Mouse (Mus musculus): ENCODE results near the gene Nop58.
"Not testable (repeated sequence)": the region's sequence is repeated elsewhere in the genome, so short reads cannot be mapped to it uniquely, and the experiment has no call there.

Nop58 gene

DNA sequence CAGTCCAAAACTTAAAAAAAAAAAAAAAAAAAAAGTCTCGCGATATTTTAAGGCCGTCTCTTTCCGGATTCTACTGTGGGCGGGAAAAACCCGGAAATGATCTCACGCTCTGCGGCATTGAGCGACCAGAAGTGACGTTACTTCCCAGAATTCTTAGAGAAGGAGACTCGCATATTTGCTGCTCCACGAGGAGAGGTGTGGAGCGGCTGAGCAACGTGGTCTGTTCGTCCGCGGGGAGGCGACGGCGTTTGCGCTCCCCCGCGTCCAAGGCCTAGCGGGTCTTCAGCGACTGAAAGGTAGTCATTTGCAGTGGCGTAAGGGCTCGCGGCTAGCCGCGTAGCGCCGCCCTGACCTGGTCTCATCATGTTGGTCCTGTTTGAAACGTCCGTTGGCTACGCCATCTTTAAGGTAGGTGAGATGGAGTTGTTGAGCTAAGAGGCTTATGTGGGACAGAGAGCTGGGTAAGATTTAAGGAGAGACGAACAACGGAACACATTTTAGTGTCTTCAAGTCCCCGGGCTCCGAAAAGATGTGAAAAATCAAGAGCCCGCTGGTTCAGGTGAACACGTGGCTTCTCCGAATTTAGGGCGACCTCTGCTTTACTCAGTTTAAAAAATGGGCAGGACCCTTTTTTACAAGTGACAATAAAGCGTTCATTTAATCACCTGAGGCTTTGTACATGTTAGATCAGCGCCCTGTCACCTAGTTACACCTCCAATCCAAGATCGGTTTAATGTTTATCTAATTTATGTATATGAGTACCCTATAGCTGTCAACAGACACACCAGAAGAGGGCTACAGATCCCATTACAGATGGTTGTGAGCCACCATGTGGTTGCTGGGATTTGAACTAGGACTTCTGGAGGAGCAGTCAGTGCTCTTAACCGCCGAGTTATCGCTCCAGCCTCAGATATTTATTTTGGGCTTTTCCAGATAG lies at the start of gene Nop58:
Gene Nop58 (plus strand): TSS at position 153 of the 937 bp plus-strand sequence.
- DNase-seq = peak; percentile 94

DNA sequence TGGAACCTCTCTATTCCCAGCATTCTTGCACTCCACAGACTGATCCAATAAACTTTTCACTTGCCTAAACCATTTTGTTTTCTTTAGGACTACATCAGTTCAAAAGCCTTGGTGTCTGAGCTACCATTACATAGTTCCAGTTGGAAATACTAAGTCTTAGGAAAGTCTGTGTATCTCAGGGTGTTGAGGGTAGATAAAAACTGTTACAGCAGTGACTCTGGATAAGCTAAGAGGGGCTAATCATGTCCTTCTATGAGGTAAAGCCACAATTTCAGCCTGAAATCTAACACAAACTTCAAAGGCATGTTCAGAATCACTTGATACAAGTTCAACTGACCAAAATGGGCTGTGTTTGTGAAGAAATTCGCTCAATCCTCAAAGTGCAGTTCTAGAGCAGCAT lies 48.4 kb upstream of the Nop58 start:
- DNase-seq = no peak

DNA sequence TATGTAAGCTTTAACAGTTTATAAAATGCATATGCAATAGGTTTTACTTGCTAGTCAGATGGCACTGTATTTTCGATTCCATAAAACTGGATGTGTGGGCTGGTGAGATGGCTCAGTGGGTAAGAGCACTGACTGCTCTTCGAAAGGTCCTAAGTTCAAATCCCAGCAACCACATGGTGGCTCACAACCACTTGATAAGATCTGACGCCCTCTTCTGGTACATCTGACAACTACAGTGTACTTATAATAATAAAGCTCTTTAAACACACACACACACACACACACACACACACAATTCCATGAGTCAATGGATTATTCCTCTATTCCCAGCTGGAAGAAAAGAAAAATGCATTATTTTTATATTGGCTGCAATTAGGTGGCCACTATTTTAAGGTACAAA lies 46.4 kb upstream of the Nop58 start:
- no peak for DNase-seq

DNA sequence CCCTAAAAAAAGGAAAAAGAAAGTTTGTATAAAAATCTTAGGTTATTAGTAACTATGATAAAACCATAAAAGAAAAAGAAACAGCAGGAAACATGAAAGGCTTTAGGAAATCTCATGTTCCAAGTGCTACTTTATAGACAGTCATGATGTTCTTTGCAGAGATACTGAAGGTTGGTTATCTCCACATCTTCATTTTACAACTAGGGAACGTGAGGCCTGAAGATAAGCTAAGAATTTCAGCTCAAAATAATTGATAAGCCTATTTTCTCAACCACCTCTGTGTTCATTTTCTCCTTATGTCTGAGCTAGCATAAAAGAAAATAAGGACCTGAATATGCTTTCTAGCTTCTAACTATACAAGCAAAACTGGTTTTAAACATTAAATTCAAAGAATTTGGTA lies 42.3 kb upstream of the Nop58 start:
- DNase-seq = no peak

DNA sequence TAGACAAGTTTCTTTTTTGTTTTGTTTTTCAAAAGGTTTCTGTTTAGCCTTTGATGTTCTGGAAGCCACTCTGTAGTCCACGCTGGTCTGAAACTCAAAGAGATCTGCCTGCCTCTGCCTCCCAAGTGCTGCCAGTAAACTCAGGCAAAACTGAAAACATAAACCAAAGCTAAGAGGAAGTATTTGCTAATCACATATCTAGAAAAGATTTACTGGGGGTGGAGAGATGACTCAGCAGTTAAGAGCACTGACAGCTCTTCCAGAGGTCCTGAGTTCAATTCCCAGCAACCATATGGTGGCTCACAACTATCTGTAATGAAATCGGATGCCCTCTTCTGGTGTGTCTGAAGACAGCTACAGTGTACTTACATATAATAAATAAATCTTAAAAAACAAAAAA lies 38.3 kb upstream of the Nop58 start:
- DNase-seq = not testable (repeated sequence)

DNA sequence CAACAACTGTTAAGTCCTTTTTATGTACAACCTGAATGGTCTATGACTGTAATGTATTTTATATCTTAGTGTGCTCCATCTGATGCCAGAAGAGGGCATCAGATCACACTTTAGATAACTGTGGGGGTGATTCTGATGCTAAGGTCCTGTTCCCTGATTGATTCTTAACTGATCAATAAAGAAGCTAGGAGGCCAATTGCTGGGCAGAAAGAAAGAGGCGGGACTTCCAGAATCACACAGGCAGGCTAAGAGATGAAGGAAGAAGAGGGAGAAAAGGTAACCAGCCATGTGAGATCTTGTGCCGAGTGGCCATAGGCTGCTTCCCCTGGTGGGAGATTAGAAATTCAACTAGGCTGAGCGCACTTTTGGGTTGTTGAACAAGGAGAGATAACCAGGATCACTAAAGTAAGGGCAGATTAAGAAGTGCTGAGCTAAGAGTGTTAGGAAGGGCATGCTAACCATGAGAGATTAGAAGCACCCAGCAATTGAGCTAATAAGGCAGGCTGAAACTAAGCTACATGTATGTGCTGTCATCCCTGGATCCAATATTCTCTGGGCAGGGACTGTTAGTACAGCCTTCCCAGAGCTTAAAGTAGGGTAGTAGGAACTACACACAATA lies 33.5 kb upstream of the Nop58 start:
- DNase-seq = no peak

DNA sequence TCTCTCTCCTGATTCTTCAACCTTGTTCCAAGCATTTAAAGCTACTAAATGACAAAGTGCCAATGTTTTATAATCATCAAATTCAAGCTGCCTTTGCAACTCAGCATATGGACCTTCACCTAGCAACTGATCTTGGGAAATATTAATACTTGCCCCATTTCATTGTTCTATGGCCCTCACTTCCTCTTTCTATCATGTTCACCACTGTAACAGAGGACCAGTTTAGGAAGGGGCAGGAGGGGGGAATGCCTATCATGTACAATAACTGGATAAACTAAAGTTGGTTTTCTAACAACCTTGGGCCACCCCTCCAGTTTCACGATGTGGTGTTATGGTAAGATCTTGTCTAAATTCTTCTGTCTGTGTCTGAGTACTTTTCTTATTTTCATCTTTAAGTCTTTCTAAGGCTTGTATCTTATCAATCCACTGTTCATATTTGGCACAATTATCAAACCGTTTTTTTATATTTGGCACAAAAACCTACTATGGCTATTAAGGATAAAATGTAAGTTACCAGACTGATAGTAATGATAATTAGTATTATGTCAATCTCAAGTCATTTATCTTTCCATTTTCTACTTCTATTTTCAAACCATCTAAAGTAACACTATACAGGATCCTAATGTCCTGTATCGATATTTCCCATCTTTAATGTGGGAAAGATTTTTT lies 31.4 kb upstream of the Nop58 start:
- DNase-seq = no peak

DNA sequence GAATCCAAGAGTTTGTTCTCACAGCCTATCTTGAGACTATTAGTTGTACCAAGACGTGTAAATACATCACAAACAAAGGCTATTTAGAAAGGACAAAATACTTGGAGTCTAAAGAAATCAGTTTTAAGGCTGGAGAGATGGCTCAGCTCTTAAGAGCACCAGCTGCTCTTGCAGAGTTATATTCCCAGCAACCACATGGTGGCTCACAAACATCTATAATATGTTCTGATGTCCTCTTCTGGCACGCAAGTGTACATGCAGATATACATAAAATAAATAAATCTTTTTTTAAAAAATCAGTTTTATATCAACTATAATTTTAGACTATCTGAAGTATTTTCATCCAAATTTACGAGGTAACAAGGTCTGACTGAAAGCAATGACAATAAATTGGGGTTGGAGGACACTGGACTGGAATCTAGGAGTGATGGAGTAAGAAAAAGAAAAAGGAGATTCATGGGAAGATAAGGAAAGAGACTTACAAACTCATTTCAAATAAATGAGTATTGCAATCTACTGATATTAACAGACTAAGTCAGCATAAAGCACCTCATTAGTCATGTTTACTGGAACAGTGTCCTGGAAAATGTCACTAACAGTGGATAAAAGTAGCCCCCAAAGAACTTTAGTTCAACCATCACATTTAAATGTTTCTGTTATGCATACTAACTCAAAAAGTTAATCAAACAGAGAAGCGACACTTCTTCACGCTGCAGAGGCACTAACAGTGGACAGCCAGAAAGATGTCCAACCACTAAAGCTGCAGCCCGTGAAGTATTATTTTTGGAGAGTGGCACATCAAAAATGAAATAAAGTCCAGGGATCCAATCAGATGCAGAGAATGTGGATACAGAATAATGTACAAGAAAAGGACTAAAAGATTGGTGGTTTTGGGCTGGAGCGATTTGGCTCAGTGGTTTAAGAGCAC lies 28.3 kb upstream of the Nop58 start:
- DNase-seq = no peak

DNA sequence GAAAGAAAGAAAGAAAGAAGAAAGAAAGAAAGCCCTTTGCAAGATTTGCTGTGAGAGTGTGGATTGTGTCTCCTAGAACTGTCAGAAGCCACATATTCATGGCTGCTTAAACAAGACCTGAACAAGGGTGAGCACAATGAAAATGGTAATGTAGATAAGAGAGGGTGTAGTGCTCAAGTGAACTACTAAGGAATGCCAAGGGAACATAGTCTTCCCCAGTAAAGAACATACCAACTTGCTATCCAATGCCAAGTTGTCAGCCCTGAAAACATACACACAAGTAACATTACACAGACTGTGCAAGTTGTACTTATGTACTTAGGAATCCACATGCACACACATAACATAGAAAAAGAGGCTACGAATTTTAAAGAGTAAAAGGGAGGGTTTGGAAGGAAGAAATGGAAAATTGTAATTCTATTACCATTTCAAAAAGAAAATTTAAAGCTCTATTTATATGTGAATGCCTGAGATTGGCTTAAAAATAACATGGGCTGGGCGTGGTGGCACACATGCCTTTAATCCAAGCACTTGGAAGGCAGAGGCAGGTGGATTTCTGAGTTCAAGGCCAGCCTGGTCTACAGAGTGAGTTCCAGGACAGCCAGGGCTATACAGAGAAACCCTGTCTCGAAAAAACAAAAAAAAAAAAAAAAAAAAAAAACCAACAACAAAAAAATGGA lies 21.2 kb upstream of the Nop58 start:
- no peak for DNase-seq

DNA sequence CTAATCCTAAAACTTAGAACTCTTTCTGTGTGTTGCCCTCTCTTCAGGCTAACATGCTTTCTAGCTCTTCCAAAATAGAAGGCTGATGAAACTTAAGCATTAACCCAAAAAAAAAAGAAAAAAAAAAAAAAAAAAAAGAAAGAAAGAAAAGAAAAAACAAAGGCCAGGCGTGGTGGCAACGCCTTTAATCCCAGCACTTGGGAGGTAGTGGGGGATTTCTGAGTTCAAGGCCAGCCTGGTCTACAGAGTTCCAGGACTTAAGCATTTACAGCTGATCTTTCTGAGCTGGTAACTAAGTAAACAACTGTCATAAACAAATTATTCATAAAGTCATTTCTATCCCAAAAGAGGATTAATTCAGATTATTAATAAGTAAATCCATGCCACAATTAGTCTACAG lies 15.9 kb upstream of the Nop58 start:
- no peak for DNase-seq

DNA sequence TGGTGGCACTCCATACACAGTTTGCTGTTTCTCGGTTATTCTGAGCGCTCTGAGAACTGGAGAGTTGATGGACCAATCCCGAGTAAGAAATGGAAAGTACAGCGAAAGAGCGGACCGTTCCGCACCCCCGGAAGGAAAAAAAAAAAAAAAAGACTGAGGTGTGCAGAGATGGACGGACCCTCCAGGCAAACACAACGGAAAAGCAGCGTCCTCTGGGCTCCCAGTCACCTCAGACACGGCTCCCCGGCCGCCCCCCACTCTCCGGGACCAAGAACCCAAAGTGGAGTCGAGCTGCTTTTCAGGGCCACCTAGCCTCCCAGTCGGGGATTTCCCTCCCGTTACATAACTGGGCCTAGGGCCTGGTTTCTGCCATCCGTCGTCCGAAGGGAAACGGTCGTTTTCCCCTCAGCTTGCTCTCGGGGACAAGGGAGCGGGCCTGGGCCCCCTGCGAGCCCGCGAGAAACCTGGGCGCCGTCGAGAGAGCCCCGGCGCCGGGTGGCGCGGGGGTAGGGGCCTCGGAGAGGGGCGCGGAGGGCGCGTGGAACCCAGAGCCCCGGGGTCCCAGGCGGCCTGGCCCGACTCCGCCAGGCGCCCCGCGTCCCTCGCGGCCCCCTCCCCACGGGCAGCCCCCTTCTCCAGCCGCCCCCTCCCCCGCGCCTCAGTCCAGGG lies 14.7 kb upstream of the Nop58 start:
- peak; percentile 44 for DNase-seq

DNA sequence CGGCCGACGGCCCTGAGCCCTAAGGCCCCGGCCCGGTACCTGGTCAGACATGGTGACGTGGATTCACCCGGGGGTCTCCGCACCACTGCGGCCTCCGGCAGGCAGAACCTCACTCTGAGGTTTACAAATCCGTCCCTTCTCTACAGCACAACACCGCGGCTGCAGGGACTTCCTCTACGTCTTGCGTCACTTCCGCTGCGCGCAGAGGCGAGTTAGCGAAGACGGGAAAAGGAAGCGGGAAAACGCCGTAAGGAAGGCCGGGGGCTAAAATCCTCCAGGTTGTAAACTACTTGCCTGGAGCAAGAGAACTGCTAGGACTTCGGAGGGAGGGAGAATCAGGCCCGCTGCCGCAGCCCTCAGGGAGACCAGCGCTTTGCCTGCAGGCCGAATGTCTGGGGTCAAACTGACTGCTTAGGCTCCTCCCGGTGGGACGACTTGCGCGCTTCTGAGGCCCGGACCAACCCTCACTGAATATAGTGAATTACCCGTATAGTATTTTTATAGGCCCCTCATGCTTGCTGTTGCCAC lies 14.1 kb upstream of the Nop58 start, which contains the start of gene Sumo1:
Gene Sumo1 (minus strand): TSS at position 194 of the 528 bp plus-strand sequence.
- peak; percentile 93 for DNase-seq

DNA sequence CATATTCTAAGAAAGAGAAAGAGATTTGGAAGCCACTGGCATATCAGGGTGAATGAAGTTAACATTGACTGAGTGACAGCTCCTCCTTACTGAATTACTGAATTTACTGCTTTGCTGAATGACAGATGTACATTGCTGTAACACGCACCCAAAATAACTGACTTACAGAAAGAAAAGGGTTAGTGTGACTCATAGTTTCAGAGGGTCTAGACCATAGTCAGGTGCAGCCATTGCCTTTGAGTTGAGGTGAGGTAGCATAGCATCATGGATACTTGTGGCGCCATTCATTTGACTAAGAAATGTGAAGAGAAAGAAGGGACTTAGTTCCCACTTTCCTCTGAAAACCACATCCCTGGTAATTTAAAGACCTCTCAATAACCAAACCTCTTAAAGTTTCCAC lies 11.1 kb upstream of the Nop58 start:
- no peak for DNase-seq

DNA sequence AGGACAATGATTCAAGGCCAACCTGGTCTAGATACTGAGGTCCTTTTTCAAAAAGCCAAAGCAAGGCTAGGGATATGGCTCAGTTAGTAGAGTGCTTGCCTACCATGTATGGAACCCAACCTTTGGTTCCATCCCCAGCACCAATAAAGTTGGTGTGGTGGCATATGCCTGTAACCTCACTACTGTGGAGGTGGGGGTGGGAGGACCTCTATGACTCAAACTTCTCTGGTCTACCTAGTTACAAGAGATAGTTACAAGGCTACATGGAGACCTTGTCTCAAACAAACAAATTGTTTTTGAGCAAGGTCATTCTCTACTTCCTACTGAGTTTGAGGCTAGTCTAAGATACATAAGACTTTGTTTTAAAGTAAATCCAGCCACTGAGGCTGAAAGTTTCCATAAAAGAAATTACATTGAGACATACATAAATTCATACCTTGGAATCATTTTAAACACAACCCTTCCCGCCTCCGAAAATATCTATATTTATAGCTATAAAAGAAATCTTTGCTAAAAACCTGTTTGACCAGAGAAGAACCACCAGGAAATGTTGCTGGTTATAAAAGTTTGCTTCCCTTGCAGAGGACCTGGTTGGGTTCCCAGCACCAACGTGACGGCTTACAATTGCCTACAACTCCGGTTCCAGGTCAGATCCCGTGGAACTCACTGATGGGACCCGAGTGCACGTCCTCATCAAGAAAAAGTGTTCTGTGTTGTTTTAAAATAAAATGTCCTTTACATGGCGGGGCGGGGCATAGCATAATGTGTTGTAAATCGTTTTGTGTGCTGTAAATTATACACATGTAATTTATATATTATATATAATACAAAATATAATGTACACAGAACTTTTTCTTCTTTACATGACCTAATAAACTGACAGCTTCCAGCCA lies 599 bp upstream of the Nop58 start:
- DNase-seq = no peak

DNA sequence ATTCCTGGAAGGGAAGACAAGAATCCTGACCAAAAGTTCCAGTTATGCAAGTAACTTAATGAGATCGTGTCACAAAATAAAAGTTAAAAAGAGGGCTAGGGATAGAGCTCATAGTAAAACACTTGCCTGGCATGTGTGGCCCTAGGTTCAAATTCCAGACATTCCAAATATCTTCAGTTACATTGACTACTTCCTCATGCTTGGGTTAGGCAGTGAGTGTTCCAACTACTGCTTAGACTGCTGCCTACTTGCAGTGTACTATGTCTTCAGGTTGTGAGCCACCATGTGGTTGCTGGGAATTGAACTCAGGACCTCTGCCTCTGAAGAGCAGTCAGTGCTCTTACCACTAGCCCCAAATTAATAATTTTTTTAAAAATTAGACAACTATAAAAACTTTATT lies 2.7 kb downstream of the Nop58 start:
- peak; percentile 6 for DNase-seq

DNA sequence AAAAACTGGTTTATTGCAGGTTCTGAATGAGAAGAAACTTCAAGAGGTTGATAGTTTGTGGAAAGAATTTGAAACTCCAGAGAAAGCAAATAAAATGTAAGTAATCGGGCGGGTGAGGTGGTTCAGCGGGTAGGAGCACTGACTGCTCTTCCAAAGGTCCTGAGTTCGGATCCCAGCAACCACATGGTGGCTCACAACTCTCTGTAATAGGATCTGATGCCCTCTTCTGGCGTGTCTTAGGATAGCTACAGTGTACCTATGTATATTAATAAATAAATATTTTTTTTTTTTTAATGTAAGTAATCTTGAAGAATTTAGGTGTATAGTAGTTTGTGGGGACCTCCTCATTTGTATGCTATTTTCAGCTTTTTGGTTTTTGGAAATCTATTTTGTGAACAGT lies 5.7 kb downstream of the Nop58 start:
- no peak for DNase-seq

DNA sequence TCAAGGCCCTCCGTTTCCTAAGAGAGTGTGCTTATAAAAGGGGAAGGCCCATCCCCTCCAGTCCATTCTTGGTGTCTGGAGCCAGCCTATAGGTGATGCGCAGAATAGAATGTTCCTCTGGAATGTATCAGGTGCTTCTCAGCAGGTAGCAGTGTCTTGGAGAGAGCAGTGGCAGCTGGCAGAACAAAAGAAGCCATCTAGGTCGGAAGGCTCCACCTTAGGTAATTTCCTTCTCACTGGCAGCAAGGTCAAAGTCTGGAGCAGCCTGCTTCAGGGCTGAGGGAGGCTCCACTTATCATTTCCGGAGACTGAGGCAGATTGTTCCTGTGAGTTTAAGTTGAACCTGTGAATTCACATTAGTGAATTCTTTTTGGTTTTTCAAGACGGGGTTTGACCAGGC lies 13.0 kb downstream of the Nop58 start:
- DNase-seq = no peak

DNA sequence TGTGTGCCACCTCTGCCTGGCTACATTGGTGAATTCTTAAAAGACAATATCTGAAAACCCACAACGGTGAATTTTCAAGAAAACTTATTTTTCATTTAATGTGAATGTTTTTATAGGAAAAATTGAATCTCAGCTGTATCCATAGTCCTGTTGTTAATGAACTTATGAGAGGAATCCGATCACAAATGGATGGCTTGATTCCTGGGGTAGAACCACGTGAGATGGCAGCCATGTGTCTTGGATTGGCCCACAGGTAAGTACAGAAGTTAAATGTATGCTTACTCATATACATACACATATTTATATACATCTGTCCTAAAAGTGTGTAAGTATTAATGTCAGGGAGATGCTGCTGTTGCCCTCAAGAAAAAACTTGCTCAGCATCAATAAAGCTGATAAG lies 13.4 kb downstream of the Nop58 start:
- DNase-seq = no peak

DNA sequence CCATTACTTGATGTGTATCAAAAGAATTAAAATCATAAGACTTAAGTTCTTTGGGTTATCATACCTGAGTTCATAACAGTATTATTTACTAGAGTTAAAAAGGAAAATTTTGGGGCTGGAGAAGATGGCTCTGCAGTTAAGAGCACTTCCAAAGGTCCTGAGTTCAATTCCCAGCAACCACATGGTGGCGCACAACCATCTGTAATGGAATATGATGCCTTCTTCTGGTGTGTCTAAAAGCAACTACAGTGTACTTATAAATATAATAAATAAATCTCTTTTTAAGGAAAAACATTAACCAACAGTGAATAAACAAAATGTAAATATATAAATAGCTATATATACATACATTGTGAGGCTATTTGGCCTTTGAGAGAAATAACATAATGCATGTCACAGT lies 17.0 kb downstream of the Nop58 start:
- peak; percentile 19 for DNase-seq

DNA sequence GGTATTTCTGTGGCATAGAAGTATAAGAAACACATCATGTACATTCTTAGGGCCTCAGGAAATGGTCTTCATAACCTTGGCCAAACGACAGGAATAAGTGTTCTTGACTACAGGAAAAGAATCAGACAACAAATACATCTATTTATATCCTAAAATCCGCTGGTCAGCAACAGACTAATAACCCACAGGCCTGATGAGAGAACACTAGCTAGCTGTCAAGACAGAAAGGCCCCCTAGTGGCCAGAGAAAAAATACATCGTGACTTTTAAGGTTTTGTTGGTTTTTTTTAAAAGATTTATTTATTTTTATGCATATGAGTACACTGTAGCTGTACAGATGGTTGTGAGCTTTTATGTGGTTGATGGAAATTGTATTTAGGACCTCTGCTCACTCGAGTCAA lies 35.1 kb downstream of the Nop58 start:
- DNase-seq = peak; percentile 27
